Mouse (Mus musculus) liver, embryonic 15.5 days (tissue): ENCODE measurements at regions not wholly inside any gene's neighbourhood (a gene's known extent, or its start where the extent isn't known, plus 50 kb on each side); places are given as distances from the start of the nearest gene placed in this dataset.

ENCODE experiments used
- ATAC-seq: fragments of 200-750 bp; cut with Nextera tagmentation; 2 replicates; pipeline ENCODE4 v1.8.0; 2017; ENCODE audit warnings: moderate number of reproducible peaks, mild to moderate bottlenecking, moderate library complexity; ENCODE audit not compliant: insufficient read depth
- H3K27ac ChIP-seq: fragments of 300-500 bp; sonication (generic); replicated peaks from 2 replicates; pipeline ENCODE4 v1.5.1; 2015; ENCODE audit warnings: mild to moderate bottlenecking, inconsistent platforms
- H3K27me3 ChIP-seq: fragments of 300-500 bp; sonication (generic); 2 replicates; pipeline ENCODE4 v1.6.1; 2015; ENCODE audit warnings: mild to moderate bottlenecking, inconsistent platforms
- H3K36me3 ChIP-seq: fragments of 300-500 bp; sonication (generic); replicated peaks from 2 replicates; pipeline ENCODE4 v1.6.1; 2015; ENCODE audit warnings: moderate library complexity, mild to moderate bottlenecking, inconsistent platforms
- H3K4me1 ChIP-seq: fragments of 300-500 bp; sonication (generic); replicated peaks from 2 replicates; pipeline ENCODE4 v1.6.1; 2015; ENCODE audit warnings: inconsistent platforms
- H3K4me2 ChIP-seq: fragments of 300-500 bp; sonication (generic); 2 replicates; pipeline ENCODE4 v1.6.1; 2015; ENCODE audit warnings: moderate library complexity, mild to moderate bottlenecking, inconsistent platforms
- H3K4me3 ChIP-seq: fragments of 300-500 bp; sonication (generic); replicated peaks from 2 replicates; pipeline ENCODE4 v1.5.1; 2015; ENCODE audit warnings: mild to moderate bottlenecking, inconsistent platforms
- H3K9ac ChIP-seq: fragments of 300-500 bp; sonication (generic); 2 replicates; pipeline ENCODE4 v1.6.1; 2015; ENCODE audit warnings: moderate library complexity, mild to moderate bottlenecking, inconsistent platforms
- H3K9me3 ChIP-seq: fragments of 300-500 bp; sonication (generic); replicated peaks from 2 replicates; pipeline ENCODE4 v1.6.1; 2016; ENCODE audit warnings: inconsistent platforms
- WGBS: fragments of 180-500 bp; shearing (Covaris S2); methylation state at CpG from one replicate; pipeline ENCODE4 v1.1.7; 2015; ENCODE audit warnings: mixed read lengths; ENCODE audit not compliant: insufficient replicate concordance; 5-methylcytosine and 5-hydroxymethylcytosine counted together

- Histone ChIP-seq H3K27me3 (no peaks in the 10 kb centered on the region), H3K4me2 (no peak overlapping the region), H3K36me3 (no peaks in the 10 kb centered on the region), H3K9ac (no peak overlapping the region), H3K4me1 (no peaks in the 10 kb centered on the region), H3K27ac (no peak overlapping the region), H3K4me3 (no peak overlapping the region), H3K9me3 (no peaks in the 10 kb centered on the region)
- no peak for ATAC-seq
- 31% methylated on average over 6 of the region's 6 CpGs for WGBS
These were observed 388.4 kb downstream of the Nedd1 start for GRCm38 (mm10) chr10:92333869-92334268.

DNA sequence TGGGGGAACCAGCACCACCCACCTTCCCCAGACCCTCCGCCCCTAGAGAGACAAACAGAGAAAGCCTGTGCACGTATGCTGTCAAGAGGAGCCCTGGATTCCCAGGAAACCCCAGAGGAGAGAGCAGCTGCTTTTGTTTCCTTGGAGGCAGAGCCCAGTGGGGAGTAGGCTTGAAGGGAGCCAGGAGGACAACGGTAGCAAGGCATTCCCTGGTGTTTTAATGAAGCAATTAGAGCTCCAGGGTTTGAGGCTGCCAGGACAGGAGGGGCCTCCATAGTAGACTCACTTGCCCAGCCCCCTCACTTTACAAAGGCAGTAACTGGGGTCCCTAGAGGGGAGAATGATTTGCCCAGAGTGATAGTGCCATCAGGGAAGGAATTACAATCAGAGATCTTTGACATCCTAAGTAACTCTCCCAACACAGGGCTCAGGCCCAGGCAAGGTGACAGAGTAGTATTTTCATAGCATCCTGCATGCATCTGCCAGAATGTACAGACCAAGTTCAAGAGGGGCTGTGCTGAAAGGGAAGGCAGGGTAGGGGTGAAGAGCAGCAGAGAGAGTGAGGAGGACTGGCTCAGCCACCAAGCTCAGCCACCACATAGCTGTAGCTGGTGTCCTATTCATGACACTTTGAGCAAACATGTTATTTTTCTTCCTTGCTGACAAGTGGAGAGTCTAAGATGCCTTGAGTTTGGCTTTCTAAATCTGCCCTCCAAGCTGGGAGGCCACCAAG lies 389.0 kb downstream of the Nedd1 start:
- H3K4me2 ChIP-seq: no peak overlapping the region
- no peak for ATAC-seq
- no peaks in the 10 kb centered on the region for H3K4me1 ChIP-seq
- H3K9ac ChIP-seq: no peak overlapping the region
- H3K27ac ChIP-seq: no peak overlapping the region
- WGBS: 37% methylated on average over 3 of the region's 3 CpGs
- no peaks in the 10 kb centered on the region for H3K27me3 ChIP-seq
- no peak overlapping the region for H3K4me3 ChIP-seq
- H3K36me3 ChIP-seq: no peaks in the 10 kb centered on the region
- H3K9me3 ChIP-seq: no peaks in the 10 kb centered on the region

- Histone ChIP-seq H3K4me2 (no peak overlapping the region), H3K9ac (no peak overlapping the region), H3K9me3 (no peaks in the 10 kb centered on the region), H3K27me3 (no peaks in the 10 kb centered on the region), H3K36me3 (no peaks in the 10 kb centered on the region), H3K27ac (no peak overlapping the region), H3K4me3 (no peak overlapping the region), H3K4me1 (no peaks in the 10 kb centered on the region)
- ATAC-seq: no peak
- 49% methylated on average over 10 of the region's 10 CpGs for WGBS
These were observed 392.1 kb downstream of the Nedd1 start for GRCm38 (mm10) chr10:92330150-92330549.

- 49% methylated on average over 1 of the region's 1 CpGs for WGBS
- H3K9me3 ChIP-seq: no peaks in the 10 kb centered on the region
- H3K4me2 ChIP-seq: no peak overlapping the region
- ATAC-seq: no peak
- no peaks in the 10 kb centered on the region for H3K27me3 ChIP-seq
- H3K9ac ChIP-seq: no peak overlapping the region
- H3K36me3 ChIP-seq: no peaks in the 10 kb centered on the region
- no peaks in the 10 kb centered on the region for H3K4me1 ChIP-seq
- H3K4me3 ChIP-seq: no peak overlapping the region
- H3K27ac ChIP-seq: no peak overlapping the region
These were observed 392.6 kb downstream of the Nedd1 start for GRCm38 (mm10) chr10:92329661-92330060.

DNA sequence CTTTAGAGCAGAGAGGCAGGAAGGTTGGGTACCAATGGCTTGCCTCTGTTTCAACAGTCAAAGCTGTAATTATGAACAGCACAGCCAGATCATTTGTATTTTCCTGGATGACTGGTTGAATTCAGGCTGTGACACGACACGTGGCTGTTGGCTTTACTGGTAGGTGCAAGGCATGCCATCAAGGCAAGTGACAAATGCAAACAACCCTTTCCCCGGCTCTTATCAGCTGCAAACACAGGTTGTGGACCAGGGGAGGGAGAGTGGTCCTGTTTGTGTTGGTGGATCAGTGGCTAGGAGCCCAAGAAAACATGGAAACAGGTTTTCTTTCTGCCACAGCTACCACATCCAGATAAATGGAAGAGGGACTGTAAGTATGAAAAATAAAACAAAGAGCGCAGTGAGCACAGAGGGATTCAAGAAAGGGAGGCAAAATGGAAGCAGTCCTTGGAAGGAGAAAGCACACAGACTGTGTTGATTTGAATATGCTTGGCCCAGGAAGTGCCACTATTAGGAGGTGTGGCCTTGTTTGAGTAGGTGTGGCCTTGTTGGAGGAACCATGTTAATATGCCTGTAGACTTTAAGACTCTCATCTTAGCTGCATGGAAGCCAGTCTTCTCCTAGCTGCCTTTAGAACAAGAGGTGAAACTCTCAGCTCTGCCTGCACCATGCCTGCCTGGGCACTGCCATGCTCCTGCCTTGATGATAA lies 396.8 kb downstream of the Nedd1 start:
- no peaks in the 10 kb centered on the region for H3K9me3 ChIP-seq
- 35% methylated on average over 4 of the region's 4 CpGs for WGBS
- ATAC-seq: no peak
- H3K9ac ChIP-seq: no peak overlapping the region
- H3K27me3 ChIP-seq: no peaks in the 10 kb centered on the region
- H3K4me3 ChIP-seq: no peak overlapping the region
- H3K27ac ChIP-seq: no peak overlapping the region
- no peak overlapping the region for H3K4me2 ChIP-seq
- H3K4me1 ChIP-seq: no peaks in the 10 kb centered on the region
- H3K36me3 ChIP-seq: no peaks in the 10 kb centered on the region

GRCm38 (mm10) chr10:92314606-92315005 lies 407.6 kb downstream of the Nedd1 start:
- Histone ChIP-seq H3K27ac (no peak overlapping the region), H3K9ac (no peak overlapping the region), H3K36me3 (no peaks in the 10 kb centered on the region), H3K4me1 (no peaks in the 10 kb centered on the region), H3K4me2 (no peak overlapping the region), H3K27me3 (no peaks in the 10 kb centered on the region), H3K4me3 (no peak overlapping the region), H3K9me3 (no peaks in the 10 kb centered on the region)
- no peak for ATAC-seq
- WGBS: 57% methylated on average over 3 of the region's 3 CpGs

GRCm38 (mm10) chr10:92312278-92312677 lies 409.9 kb downstream of the Nedd1 start:
- Histone ChIP-seq H3K27me3 (no peaks in the 10 kb centered on the region), H3K36me3 (no peaks in the 10 kb centered on the region), H3K9ac (no peak overlapping the region), H3K4me1 (no peaks in the 10 kb centered on the region), H3K27ac (no peak overlapping the region), H3K4me2 (no peak overlapping the region), H3K4me3 (no peak overlapping the region), H3K9me3 (no peaks in the 10 kb centered on the region)
- ATAC-seq: no peak
- 59% methylated on average over 6 of the region's 6 CpGs for WGBS

GRCm38 (mm10) chr10:92308643-92309042 lies 413.6 kb downstream of the Nedd1 start:
- Histone ChIP-seq H3K27me3 (no peaks in the 10 kb centered on the region), H3K36me3 (no peaks in the 10 kb centered on the region), H3K4me3 (no peak overlapping the region), H3K9me3 (no peaks in the 10 kb centered on the region), H3K4me1 (no peaks in the 10 kb centered on the region), H3K4me2 (no peak overlapping the region), H3K27ac (no peak overlapping the region), H3K9ac (no peak overlapping the region)
- 64% methylated on average over 3 of the region's 3 CpGs for WGBS
- no peak for ATAC-seq

GRCm38 (mm10) chr10:92307861-92308260 lies 414.4 kb downstream of the Nedd1 start:
- no peak overlapping the region for H3K9ac ChIP-seq
- H3K4me2 ChIP-seq: no peak overlapping the region
- ATAC-seq: no peak
- H3K27ac ChIP-seq: no peak overlapping the region
- no peaks in the 10 kb centered on the region for H3K27me3 ChIP-seq
- H3K4me1 ChIP-seq: no peaks in the 10 kb centered on the region
- no peak overlapping the region for H3K4me3 ChIP-seq
- no peaks in the 10 kb centered on the region for H3K36me3 ChIP-seq
- 18% methylated on average over 3 of the region's 3 CpGs for WGBS
- H3K9me3 ChIP-seq: no peaks in the 10 kb centered on the region

DNA sequence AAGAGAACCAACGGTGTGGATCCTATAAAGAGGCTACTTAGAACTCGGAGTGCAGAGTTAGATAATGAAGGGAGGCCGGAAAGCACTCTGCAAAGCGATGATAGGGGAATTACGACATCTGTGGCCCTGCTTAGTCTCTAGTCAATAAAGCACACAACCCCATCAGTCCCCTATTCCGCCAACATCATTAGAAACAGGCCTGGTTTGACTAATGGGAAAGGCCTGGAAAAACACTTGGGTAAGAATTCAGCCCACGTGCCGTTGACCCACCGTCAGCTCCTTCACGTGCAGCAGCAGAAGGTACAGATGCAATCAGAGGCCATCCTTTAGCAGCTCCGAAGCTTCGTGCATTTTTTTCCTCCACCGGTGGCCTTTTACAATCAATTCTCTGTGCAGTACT lies 423.5 kb downstream of the Nedd1 start:
- 52% methylated on average over 13 of the region's 13 CpGs for WGBS

DNA sequence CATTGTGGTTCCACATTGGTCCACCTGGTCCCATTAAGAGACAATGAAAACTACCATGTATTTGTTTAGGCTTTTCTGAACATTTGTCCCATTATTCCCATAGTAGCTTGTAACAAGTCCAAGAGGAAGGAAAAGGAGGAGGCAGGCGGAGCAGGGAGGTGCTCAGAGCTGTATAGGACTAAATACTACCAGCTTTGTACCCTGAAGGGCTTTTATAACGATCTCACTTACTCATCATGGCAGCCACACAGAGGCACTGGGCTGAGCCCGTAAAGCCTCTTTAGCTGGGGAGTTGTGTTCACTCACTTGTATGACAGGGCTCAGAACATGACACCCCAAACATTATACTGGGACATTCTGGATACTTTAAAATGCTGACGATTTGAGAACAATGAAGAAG lies 425.4 kb downstream of the Nedd1 start:
- no peak overlapping the region for H3K9ac ChIP-seq
- H3K36me3 ChIP-seq: no peaks in the 10 kb centered on the region
- H3K4me1 ChIP-seq: no peaks in the 10 kb centered on the region
- H3K9me3 ChIP-seq: no peaks in the 10 kb centered on the region
- no peak overlapping the region for H3K4me3 ChIP-seq
- no peak overlapping the region for H3K27ac ChIP-seq
- 61% methylated on average over 4 of the region's 4 CpGs for WGBS
- no peaks in the 10 kb centered on the region for H3K27me3 ChIP-seq
- ATAC-seq: no peak
- H3K4me2 ChIP-seq: no peak overlapping the region

More for the DNA sequence above, 423.5 kb downstream of the Nedd1 start:
- Histone ChIP-seq H3K4me3 (no peak overlapping the region), H3K9me3 (no peaks in the 10 kb centered on the region), H3K36me3 (no peaks in the 10 kb centered on the region), H3K4me1 (no peaks in the 10 kb centered on the region), H3K27ac (no peak overlapping the region), H3K4me2 (no peak overlapping the region), H3K9ac (no peak overlapping the region), H3K27me3 (no peaks in the 10 kb centered on the region)
- no peak for ATAC-seq
